Mouse (Mus musculus): Measurements from ENCODE around the gene Zfp422. TPM values are rescaled to one million over a fixed set of nuclear protein-coding genes. Genes with fewer than 3 reads are reported as not detected.
A peak's percentile ranks its signal among the peaks of the same experiment; 100 is the strongest.

Zfp422 gene
- polyA plus RNA-seq, 1 experiment from 2014 or later: 148 TPM

GRCm38 (mm10) chr6:116668682-116669470, 40.1 kb upstream of the Zfp422 start:
- no peaks in the 10 kb centered on the region for H3K9me3 ChIP-seq (ENCODE audit: control insufficient read depth, low read length)
- ATAC-seq (ENCODE audit: low read depth): no peak
- no peak overlapping the region for H3K9ac ChIP-seq (ENCODE audit: low read length)
- H3K27ac ChIP-seq (ENCODE audit: low read length): no peak overlapping the region
- peaks cover 11% of the 10 kb centered on the region for H3K4me1 ChIP-seq (replicated peaks; ENCODE audit: control insufficient read depth, insufficient read depth, low read length)
- no peak overlapping the region for H3K4me2 ChIP-seq (ENCODE audit: low read depth, low read length)
- WGBS: 42% methylated on average over 11 of the region's 11 CpGs
- no peaks in the 10 kb centered on the region for H3K27me3 ChIP-seq (ENCODE audit: control insufficient read depth, insufficient read depth, low read depth, low read length)
- no peak overlapping the region for H3K4me3 ChIP-seq (ENCODE audit: low read length)
- no peaks in the 10 kb centered on the region for H3K36me3 ChIP-seq (ENCODE audit: control insufficient read depth, insufficient read depth, low read length)

GRCm38 (mm10) chr6:116667382-116667781, 38.6 kb upstream of the Zfp422 start:
- no peaks in the 10 kb centered on the region for H3K27me3 ChIP-seq (ENCODE audit: control insufficient read depth, insufficient read depth, low read depth, low read length)
- no peak overlapping the region for H3K4me2 ChIP-seq (ENCODE audit: low read depth, low read length)
- H3K4me1 ChIP-seq (replicated peaks; ENCODE audit: control insufficient read depth, insufficient read depth, low read length): 0 out of 2 replicates have a peak, but pooled peaks cover 2% of the 10 kb centered on the region
- no peaks in the 10 kb centered on the region for H3K9me3 ChIP-seq (ENCODE audit: control insufficient read depth, low read length)
- no peak overlapping the region for H3K27ac ChIP-seq (ENCODE audit: low read length)
- H3K4me3 ChIP-seq (ENCODE audit: low read length): no peak overlapping the region
- WGBS: 68% methylated on average over 3 of the region's 3 CpGs
- ATAC-seq (ENCODE audit: low read depth): no peak
- no peaks in the 10 kb centered on the region for H3K36me3 ChIP-seq (ENCODE audit: control insufficient read depth, insufficient read depth, low read length)
- no peak overlapping the region for H3K9ac ChIP-seq (ENCODE audit: low read length)

GRCm38 (mm10) chr6:116666892-116667291, 38.1 kb upstream of the Zfp422 start:
- H3K27ac ChIP-seq (ENCODE audit: low read length): no peak overlapping the region
- 0 out of 2 replicates have a peak, but pooled peaks cover 2% of the 10 kb centered on the region for H3K4me1 ChIP-seq (replicated peaks; ENCODE audit: control insufficient read depth, insufficient read depth, low read length)
- no peak overlapping the region for H3K9ac ChIP-seq (ENCODE audit: low read length)
- no peaks in the 10 kb centered on the region for H3K36me3 ChIP-seq (ENCODE audit: control insufficient read depth, insufficient read depth, low read length)
- no peak overlapping the region for H3K4me3 ChIP-seq (ENCODE audit: low read length)
- no peaks in the 10 kb centered on the region for H3K9me3 ChIP-seq (ENCODE audit: control insufficient read depth, low read length)
- no peak overlapping the region for H3K4me2 ChIP-seq (ENCODE audit: low read depth, low read length)
- no peaks in the 10 kb centered on the region for H3K27me3 ChIP-seq (ENCODE audit: control insufficient read depth, insufficient read depth, low read depth, low read length)
- ATAC-seq (ENCODE audit: low read depth): no peak
- 62% methylated on average over 3 of the region's 3 CpGs for WGBS

DNA sequence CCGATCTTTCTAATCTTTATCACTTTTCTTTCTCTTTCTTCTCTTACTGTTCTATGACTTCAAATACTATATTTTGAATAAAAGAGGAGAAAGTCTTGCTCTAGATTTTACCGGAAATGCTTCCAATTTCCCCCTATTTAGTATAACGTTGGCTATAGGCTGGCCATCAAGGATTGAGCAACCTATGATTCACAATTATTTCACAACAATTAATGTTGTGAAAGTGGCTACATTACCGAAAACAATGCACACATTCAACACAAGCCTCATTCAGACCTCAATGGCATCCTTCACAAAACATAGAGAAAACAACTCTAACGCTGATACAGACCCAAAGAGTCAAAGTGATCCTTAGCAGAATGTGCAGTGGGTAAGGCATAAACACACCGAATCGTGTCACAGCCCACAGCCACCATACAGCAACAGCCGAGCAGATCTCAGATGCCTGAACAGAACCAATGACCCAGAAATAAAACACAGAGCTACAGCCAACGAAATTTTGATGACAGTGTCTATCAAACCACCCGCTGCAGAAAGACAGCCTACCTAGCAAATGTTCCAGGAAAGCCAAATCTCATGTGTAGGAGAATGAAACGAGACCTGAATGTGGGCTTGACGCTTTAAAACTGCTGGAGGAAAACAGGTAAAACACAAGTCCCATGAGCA, 37.4 kb upstream of the Zfp422 start:
- H3K27me3 ChIP-seq (ENCODE audit: control insufficient read depth, insufficient read depth, low read depth, low read length): no peaks in the 10 kb centered on the region
- no peak overlapping the region for H3K9ac ChIP-seq (ENCODE audit: low read length)
- no peaks in the 10 kb centered on the region for H3K36me3 ChIP-seq (ENCODE audit: control insufficient read depth, insufficient read depth, low read length)
- H3K9me3 ChIP-seq (ENCODE audit: control insufficient read depth, low read length): no peaks in the 10 kb centered on the region
- H3K4me1 ChIP-seq (replicated peaks; ENCODE audit: control insufficient read depth, insufficient read depth, low read length): 0 out of 2 replicates have a peak, but pooled peaks cover 2% of the 10 kb centered on the region
- no peak overlapping the region for H3K27ac ChIP-seq (ENCODE audit: low read length)
- no peak overlapping the region for H3K4me3 ChIP-seq (ENCODE audit: low read length)
- WGBS: 81% methylated on average over 12 of the region's 12 CpGs
- no peak overlapping the region for H3K4me2 ChIP-seq (ENCODE audit: low read depth, low read length)
- no peak for ATAC-seq (ENCODE audit: low read depth)

DNA sequence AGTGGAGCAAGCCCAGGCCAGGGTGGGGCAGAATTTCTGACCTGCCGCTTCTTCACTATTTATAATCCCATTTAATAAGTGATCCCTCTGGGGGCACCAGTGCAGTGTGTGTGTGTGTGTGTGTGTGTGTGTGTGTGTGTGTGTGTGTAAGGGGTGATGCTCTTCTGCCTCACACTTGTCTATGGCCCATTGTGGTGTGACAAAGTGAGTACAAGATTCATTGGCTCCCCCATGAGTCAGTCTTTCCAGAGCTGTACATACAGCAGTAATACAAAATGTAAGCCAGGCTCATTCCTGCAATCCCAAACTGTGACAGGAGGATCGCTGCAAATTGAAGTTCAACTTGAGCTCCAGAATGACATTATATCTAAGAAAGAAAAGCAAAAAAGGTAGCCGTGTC, 36.0 kb upstream of the Zfp422 start:
- Histone ChIP-seq H3K4me1 (replicated peaks; ENCODE audit: control insufficient read depth, insufficient read depth, low read length) (no peaks in the 10 kb centered on the region), H3K27me3 (ENCODE audit: control insufficient read depth, insufficient read depth, low read depth, low read length) (no peaks in the 10 kb centered on the region), H3K9ac (ENCODE audit: low read length) (no peak overlapping the region), H3K4me3 (ENCODE audit: low read length) (no peak overlapping the region), H3K27ac (ENCODE audit: low read length) (no peak overlapping the region), H3K36me3 (ENCODE audit: control insufficient read depth, insufficient read depth, low read length) (no peaks in the 10 kb centered on the region), H3K4me2 (ENCODE audit: low read depth, low read length) (no peak overlapping the region), H3K9me3 (ENCODE audit: control insufficient read depth, low read length) (no peaks in the 10 kb centered on the region)
- 73% methylated on average over 3 of the region's 3 CpGs for WGBS
- no peak for ATAC-seq (ENCODE audit: low read depth)

GRCm38 (mm10) chr6:116664031-116664430, 35.2 kb upstream of the Zfp422 start:
- Histone ChIP-seq H3K27me3 (ENCODE audit: control insufficient read depth, insufficient read depth, low read depth, low read length) (no peaks in the 10 kb centered on the region), H3K27ac (ENCODE audit: low read length) (no peak overlapping the region), H3K9me3 (ENCODE audit: control insufficient read depth, low read length) (no peaks in the 10 kb centered on the region), H3K4me3 (ENCODE audit: low read length) (no peak overlapping the region), H3K9ac (ENCODE audit: low read length) (no peak overlapping the region), H3K4me2 (ENCODE audit: low read depth, low read length) (no peak overlapping the region), H3K36me3 (ENCODE audit: control insufficient read depth, insufficient read depth, low read length) (no peaks in the 10 kb centered on the region), H3K4me1 (replicated peaks; ENCODE audit: control insufficient read depth, insufficient read depth, low read length) (no peaks in the 10 kb centered on the region)
- WGBS: 71% methylated on average over 6 of the region's 6 CpGs
- no peak for ATAC-seq (ENCODE audit: low read depth)

GRCm38 (mm10) chr6:116663364-116663763, 34.6 kb upstream of the Zfp422 start:
- Histone ChIP-seq H3K9ac (ENCODE audit: low read length) (no peak overlapping the region), H3K27ac (ENCODE audit: low read length) (no peak overlapping the region), H3K9me3 (ENCODE audit: control insufficient read depth, low read length) (no peaks in the 10 kb centered on the region), H3K4me2 (ENCODE audit: low read depth, low read length) (no peak overlapping the region), H3K4me3 (ENCODE audit: low read length) (no peak overlapping the region), H3K4me1 (replicated peaks; ENCODE audit: control insufficient read depth, insufficient read depth, low read length) (no peaks in the 10 kb centered on the region), H3K27me3 (ENCODE audit: control insufficient read depth, insufficient read depth, low read depth, low read length) (no peaks in the 10 kb centered on the region), H3K36me3 (ENCODE audit: control insufficient read depth, insufficient read depth, low read length) (no peaks in the 10 kb centered on the region)
- no peak for ATAC-seq (ENCODE audit: low read depth)
- WGBS: 71% methylated on average over 2 of the region's 2 CpGs

- Histone ChIP-seq H3K4me1 (replicated peaks; ENCODE audit: control insufficient read depth, insufficient read depth, low read length) (peaks cover 14% of the 10 kb centered on the region), H3K9me3 (ENCODE audit: control insufficient read depth, low read length) (no peaks in the 10 kb centered on the region), H3K36me3 (ENCODE audit: control insufficient read depth, insufficient read depth, low read length) (no peaks in the 10 kb centered on the region), H3K4me3 (ENCODE audit: low read length) (no peak overlapping the region), H3K4me2 (ENCODE audit: low read depth, low read length) (no peak overlapping the region), H3K27ac (ENCODE audit: low read length) (no peak overlapping the region), H3K9ac (ENCODE audit: low read length) (no peak overlapping the region), H3K27me3 (ENCODE audit: control insufficient read depth, insufficient read depth, low read depth, low read length) (no peaks in the 10 kb centered on the region)
- peak; percentile 26; the same call in 1 of the 2 replicates for ATAC-seq (ENCODE audit: low read depth)
- WGBS: 54% methylated on average over 9 of the region's 9 CpGs
Measured at GRCm38 (mm10) chr6:116653684-116654454, 25.1 kb upstream of the Zfp422 start.

GRCm38 (mm10) chr6:116653191-116653590, 24.4 kb upstream of the Zfp422 start:
- Histone ChIP-seq H3K4me1 (replicated peaks; ENCODE audit: control insufficient read depth, insufficient read depth, low read length) (peaks cover 14% of the 10 kb centered on the region), H3K4me3 (ENCODE audit: low read length) (no peak overlapping the region), H3K27me3 (ENCODE audit: control insufficient read depth, insufficient read depth, low read depth, low read length) (no peaks in the 10 kb centered on the region), H3K4me2 (ENCODE audit: low read depth, low read length) (no peak overlapping the region), H3K36me3 (ENCODE audit: control insufficient read depth, insufficient read depth, low read length) (no peaks in the 10 kb centered on the region), H3K9ac (ENCODE audit: low read length) (0 out of 2 replicates have a peak overlapping the region, but pooled peaks have one; percentile 0), H3K27ac (ENCODE audit: low read length) (no peak overlapping the region), H3K9me3 (ENCODE audit: control insufficient read depth, low read length) (no peaks in the 10 kb centered on the region)
- 71% methylated on average over 3 of the region's 3 CpGs for WGBS
- ATAC-seq (ENCODE audit: low read depth): no peak

Data from lung, embryonic 16.5 days (tissue).